Mouse (Mus musculus) heart, adult 2 months (tissue): ENCODE results near the gene C130074G19Rik.

Experiments
- CTCF ChIP-seq: fragments of 200-600 bp; IDR thresholded peaks from 2 replicates; pipeline ENCODE4 v1.8.1; 2022; ENCODE audit warnings: antibody characterized with exemption, mild to moderate bottlenecking, moderate library complexity
- POLR2A ChIP-seq: fragments of 200-500 bp; IDR thresholded peaks from 2 replicates; pipeline ENCODE4 v1.6.1; 2011; ENCODE audit warnings: mild to moderate bottlenecking, low read depth, low read length, control low read depth; ENCODE audit not compliant: insufficient read depth

DNA sequence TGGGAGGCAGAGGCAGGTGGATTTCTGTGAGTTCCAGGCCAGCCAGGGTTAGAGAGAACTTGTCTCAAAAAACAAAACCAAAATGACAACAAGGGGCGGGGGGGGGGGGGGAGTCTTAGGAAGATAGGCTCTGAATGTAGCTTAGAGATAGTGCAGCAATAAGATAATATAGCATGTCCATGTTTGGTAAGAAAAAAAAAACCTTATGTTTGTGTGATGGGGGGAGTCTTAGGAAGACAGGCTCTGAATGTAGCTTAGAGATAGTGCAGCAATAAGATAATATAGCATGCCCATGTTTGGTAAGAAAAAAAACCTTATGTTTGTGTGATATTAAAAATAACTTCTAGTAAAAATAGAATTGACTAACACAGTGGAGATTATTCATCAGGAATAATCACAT is 45.4 kb upstream of the C130074G19Rik start:
- TF ChIP-seq CTCF (no peak), POLR2A (no peak)
